Mouse (Mus musculus) C2C12 (cell line): ENCODE data around the gene S100a6. TPM values are rescaled to one million over a fixed set of nuclear protein-coding genes. Genes with fewer than 3 reads are reported as not detected.
A peak's percentile ranks its signal among the peaks of the same experiment; 100 is the strongest.

ENCODE experiments used
- H3K27me3 ChIP-seq: one replicate; pipeline ENCODE4 v1.6.1; 2011; ENCODE audit not compliant: control insufficient read depth, insufficient read depth, insufficient read length
- H3K36me3 ChIP-seq: one replicate; pipeline ENCODE4 v1.6.1; 2011; ENCODE audit not compliant: control insufficient read depth, insufficient read depth
- H3K4me3 ChIP-seq: one replicate; pipeline ENCODE4 v1.5.1; 2011; ENCODE audit warnings: mild to moderate bottlenecking, control low read depth; ENCODE audit not compliant: poor library complexity, insufficient read depth, severe bottlenecking
- H3K79me2 ChIP-seq: one replicate; pipeline ENCODE4 v1.6.1; 2011; ENCODE audit not compliant: control insufficient read depth, insufficient read depth
- H3K79me3 ChIP-seq: one replicate; pipeline ENCODE4 v1.6.1; 2011; ENCODE audit warnings: low read depth, control low read depth
- H3ac ChIP-seq: one replicate; pipeline ENCODE3; 2011; ENCODE audit warnings: low read depth; ENCODE audit not compliant: control insufficient read depth, insufficient read length
- CEBPB ChIP-seq: IDR thresholded peaks from one replicate; pipeline ENCODE4 v1.6.1; 2011; ENCODE audit warnings: low read depth, mild to moderate bottlenecking, control low read depth, moderate library complexity
- CTCF ChIP-seq: IDR thresholded peaks from one replicate; pipeline ENCODE4 v1.5.1; 2011; ENCODE audit not compliant: control insufficient read depth, insufficient read depth, insufficient read length
- FOSL1 ChIP-seq: IDR thresholded peaks from one replicate; pipeline ENCODE4 v1.8.0; 2011; ENCODE audit warnings: mild to moderate bottlenecking, low read length; ENCODE audit not compliant: poor library complexity, insufficient read depth, severe bottlenecking
- MAX ChIP-seq: IDR thresholded peaks from one replicate; pipeline ENCODE4 v1.6.1; 2011; ENCODE audit warnings: mild to moderate bottlenecking, control low read depth
- MYOD1 ChIP-seq: IDR thresholded peaks from one replicate; pipeline ENCODE4 v1.6.1; 2011; ENCODE audit warnings: low read depth; ENCODE audit not compliant: control insufficient read depth, insufficient read length
- MYOG ChIP-seq: IDR thresholded peaks from one replicate; pipeline ENCODE4 v1.6.1; 2011; ENCODE audit not compliant: control insufficient read depth, insufficient read length; ENCODE audit errors: extremely low read depth
- USF1 ChIP-seq: IDR thresholded peaks from one replicate; pipeline ENCODE4 v1.6.1; 2011; ENCODE audit warnings: low read depth, mild to moderate bottlenecking, control low read depth, moderate library complexity
- polyA plus RNA-seq: library from polyadenylated mRNA; unstranded; fragments of >200 nt; fragmentation: generic; extraction: Trizol; gene quantifications from one replicate; pipeline ENCODE4 v1.2.1, GENCODE M21; 2012; ENCODE audit warnings: missing spikeins

The S100a6 gene
- polyA plus RNA-seq, 1 experiment = 4,076 TPM

- no peak within 1 kb of the TSS for H3ac ChIP-seq
- peaks cover 38% of the 10 kb centered on the region for H3K79me2 ChIP-seq
- no peak for TF ChIP-seq MYOG
- TF ChIP-seq CEBPB = no peak
- no peak for TF ChIP-seq MYOD1
- TF ChIP-seq USF1 = no peak
- no peak for TF ChIP-seq FOSL1
- TF ChIP-seq MAX = no peak
- TF ChIP-seq CTCF = no peak
- peaks cover 23% of the 10 kb centered on the region for H3K36me3 ChIP-seq
- no peaks in the 10 kb centered on the region for H3K27me3 ChIP-seq
- no peak within 1 kb of the TSS for H3K4me3 ChIP-seq
- peaks cover 29% of the 10 kb centered on the region for H3K79me3 ChIP-seq
Measured at GRCm38 (mm10) chr3:90608223-90608622, 4.5 kb upstream of the S100a6 start, which contains the start of gene S100a5. S100a5 (plus strand) TSS chr3:90608523.

- H3K79me3 ChIP-seq = peaks cover 32% of the 10 kb centered on the region
- H3K36me3 ChIP-seq = peaks cover 26% of the 10 kb centered on the region
- TF ChIP-seq FOSL1 (no peak), USF1 (no peak), CTCF (no peak), MYOD1 (no peak)
Measured at GRCm38 (mm10) chr3:90609102-90609501, 3.6 kb upstream of the S100a6 start.

DNA sequence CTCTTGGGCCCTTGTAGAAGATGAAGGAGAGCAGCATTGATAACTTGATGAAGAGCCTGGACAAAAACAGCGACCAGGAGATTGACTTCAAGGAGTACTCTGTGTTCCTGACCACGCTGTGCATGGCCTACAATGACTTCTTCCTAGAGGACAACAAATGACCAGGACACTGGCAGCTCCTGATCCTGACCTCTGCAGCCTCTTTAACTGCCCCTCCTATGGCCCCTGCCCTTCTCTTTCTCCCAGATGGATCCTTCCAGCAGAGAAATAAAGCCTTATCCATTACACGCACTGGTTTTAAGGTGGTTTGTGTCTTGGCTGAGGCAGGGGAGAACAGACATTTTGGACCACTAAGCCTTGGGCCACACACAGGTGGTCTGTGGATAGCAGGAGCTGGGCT lies 1.2 kb upstream of the S100a6 start:
- Histone ChIP-seq H3K27me3 (no peaks in the 10 kb centered on the region), H3K79me2 (peaks cover 38% of the 10 kb centered on the region), H3K4me3 (no peak overlapping the region), H3K36me3 (peaks cover 31% of the 10 kb centered on the region), H3ac (no peak overlapping the region), H3K79me3 (peaks cover 29% of the 10 kb centered on the region)
- TF ChIP-seq CTCF (no peak), FOSL1 (no peak), MYOD1 (no peak), MAX (no peak)

More at GRCm38 (mm10) chr3:90609102-90609501, 3.6 kb upstream of the S100a6 start:
- no peak overlapping the region for H3ac ChIP-seq
- no peak overlapping the region for H3K4me3 ChIP-seq
- no peaks in the 10 kb centered on the region for H3K27me3 ChIP-seq
- H3K79me2 ChIP-seq = peaks cover 38% of the 10 kb centered on the region

GRCm38 (mm10) chr3:90612061-90612460 lies 621 bp upstream of the S100a6 start:
- peaks cover 41% of the 10 kb centered on the region for H3K79me2 ChIP-seq
- H3K27me3 ChIP-seq = no peaks in the 10 kb centered on the region
- no peak overlapping the region for H3ac ChIP-seq
- peaks cover 29% of the 10 kb centered on the region for H3K79me3 ChIP-seq
- no peak overlapping the region for H3K4me3 ChIP-seq
- H3K36me3 ChIP-seq = peaks cover 31% of the 10 kb centered on the region
- TF ChIP-seq USF1 (no peak), FOSL1 (no peak)

GRCm38 (mm10) chr3:90613461-90614147 lies 922 bp downstream of the S100a6 start:
- Histone ChIP-seq H3K79me3 (peaks cover 29% of the 10 kb centered on the region), H3ac (peak overlapping the region; percentile 95), H3K27me3 (no peaks in the 10 kb centered on the region), H3K4me3 (peak overlapping the region; percentile 87), H3K79me2 (peaks cover 41% of the 10 kb centered on the region), H3K36me3 (peaks cover 39% of the 10 kb centered on the region)
- TF ChIP-seq FOSL1 (no peak), MAX (no peak)

GRCm38 (mm10) chr3:90614148-90614530 lies 1.5 kb downstream of the S100a6 start:
- Histone ChIP-seq H3K79me2 (peaks cover 41% of the 10 kb centered on the region), H3K79me3 (peaks cover 29% of the 10 kb centered on the region), H3K36me3 (peaks cover 39% of the 10 kb centered on the region), H3K27me3 (no peaks in the 10 kb centered on the region), H3ac (peak overlapping the region; percentile 95), H3K4me3 (peak overlapping the region; percentile 87)
- no peak for TF ChIP-seq CTCF
- TF ChIP-seq CEBPB = no peak
- TF ChIP-seq USF1 = no peak
- TF ChIP-seq MAX = no peak
- TF ChIP-seq FOSL1 = no peak
